Mouse (Mus musculus): ENCODE data around the gene Cldn11. TPM values are rescaled to one million over a fixed set of nuclear protein-coding genes. Genes with fewer than 3 reads are reported as not detected.
"Not testable (repeated sequence)": the region's sequence is repeated elsewhere in the genome, so short reads cannot be mapped to it uniquely, and the experiment has no call there.

Gene Cldn11
- polyA plus RNA-seq, 1 experiment = not detected

GRCm38 (mm10) chr3:31138454-31139424 lies 11.0 kb upstream of the Cldn11 start:
- no peaks in the 10 kb centered on the region for H3K4me1 ChIP-seq (ENCODE audit: control insufficient read depth, insufficient read depth, insufficient read length, low read length)
- H3K27ac ChIP-seq (replicated peaks; ENCODE audit: low read depth, low read length) = no peak overlapping the region
- H3K4me3 ChIP-seq (ENCODE audit: insufficient read depth, low read depth, low read length) = no peak overlapping the region

DNA sequence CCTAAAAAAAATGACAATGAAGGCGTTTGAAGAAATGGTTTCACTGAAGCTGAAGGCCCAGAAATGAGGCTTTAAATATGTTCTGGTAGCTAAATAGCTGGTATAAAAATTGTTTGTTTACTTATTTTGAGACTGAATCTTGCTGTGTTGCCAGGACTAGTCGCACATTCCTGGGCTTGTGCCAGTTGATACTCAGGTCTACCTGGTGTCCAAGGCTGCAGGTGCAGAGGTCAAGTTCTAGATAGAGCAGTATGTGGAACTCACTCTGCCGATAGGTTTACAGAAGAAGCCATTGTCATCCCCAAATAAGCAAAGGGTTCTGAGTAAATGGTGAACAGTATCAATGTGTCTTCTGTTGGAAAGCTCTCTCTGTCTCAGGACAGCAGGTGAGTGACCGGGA lies 8.1 kb upstream of the Cldn11 start:
- no peaks in the 10 kb centered on the region for H3K4me1 ChIP-seq (ENCODE audit: control insufficient read depth, insufficient read depth, insufficient read length, low read length)
- no peak overlapping the region for H3K4me3 ChIP-seq (ENCODE audit: insufficient read depth, low read depth, low read length)
- no peak overlapping the region for H3K27ac ChIP-seq (replicated peaks; ENCODE audit: low read depth, low read length)

DNA sequence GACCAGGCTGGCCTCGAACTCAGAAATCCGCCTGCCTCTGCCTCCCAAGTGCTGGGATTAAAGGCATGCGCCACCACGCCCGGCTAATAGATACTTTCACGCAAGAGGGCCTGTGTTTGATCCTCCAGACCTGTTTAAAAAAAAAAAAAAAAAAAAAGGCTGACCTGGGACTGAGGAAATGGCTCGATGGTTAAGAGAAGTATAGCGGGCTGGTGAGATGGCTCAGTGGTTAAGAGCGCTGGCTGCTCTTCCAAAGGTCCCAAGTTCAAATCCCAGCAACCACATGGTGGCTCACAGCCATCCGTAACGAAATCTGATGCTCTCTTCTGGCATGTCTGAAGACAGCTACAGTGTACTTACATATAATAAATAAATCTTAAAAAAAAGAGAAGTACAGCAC lies 4.5 kb upstream of the Cldn11 start:
- not testable (repeated sequence) for H3K4me1 ChIP-seq (ENCODE audit: control insufficient read depth, insufficient read depth, insufficient read length, low read length); H3K4me3 ChIP-seq (ENCODE audit: insufficient read depth, low read depth, low read length); H3K27ac ChIP-seq (replicated peaks; ENCODE audit: low read depth, low read length)

DNA sequence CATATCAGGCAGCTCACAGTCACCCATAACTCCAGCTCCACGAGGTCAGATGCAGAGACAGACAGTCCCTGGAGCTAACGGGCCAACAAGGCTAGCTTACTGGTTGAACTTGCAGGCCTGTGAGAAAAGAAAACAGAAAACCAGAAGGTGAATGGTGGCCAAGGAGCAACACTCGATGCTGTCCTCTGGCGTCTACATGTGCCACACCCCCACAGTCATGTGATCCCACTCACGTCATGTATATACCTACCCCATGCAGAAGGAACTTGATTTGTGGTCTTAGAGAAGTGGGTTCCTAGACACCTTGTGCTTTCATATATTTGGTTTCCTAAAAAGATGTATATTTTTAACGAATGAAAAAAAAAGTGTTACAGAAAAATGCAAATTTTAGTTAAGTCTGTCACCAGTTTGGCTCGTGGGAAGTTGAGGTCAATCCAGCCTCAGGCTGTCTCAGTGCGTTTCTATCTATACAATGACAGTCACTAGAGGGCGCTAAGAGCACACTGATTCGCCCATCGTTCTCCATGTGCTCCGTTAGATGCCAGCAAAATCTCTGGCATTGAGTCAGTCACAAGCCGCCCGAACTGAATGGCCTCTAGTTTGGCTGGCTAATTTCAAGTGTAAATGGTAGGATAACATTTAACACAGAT lies 4.0 kb upstream of the Cldn11 start:
- H3K4me1 ChIP-seq (ENCODE audit: control insufficient read depth, insufficient read depth, insufficient read length, low read length) = no peaks in the 10 kb centered on the region
- no peak overlapping the region for H3K27ac ChIP-seq (replicated peaks; ENCODE audit: low read depth, low read length)
- H3K4me3 ChIP-seq (ENCODE audit: insufficient read depth, low read depth, low read length) = no peak overlapping the region

GRCm38 (mm10) chr3:31148595-31148994 lies 1.1 kb upstream of the Cldn11 start:
- no peak overlapping the region for H3K27ac ChIP-seq (replicated peaks; ENCODE audit: low read depth, low read length)
- no peak overlapping the region for H3K4me3 ChIP-seq (ENCODE audit: insufficient read depth, low read depth, low read length)
- H3K4me1 ChIP-seq (ENCODE audit: control insufficient read depth, insufficient read depth, insufficient read length, low read length) = no peaks in the 10 kb centered on the region

- Histone ChIP-seq H3K4me3 (ENCODE audit: insufficient read depth, low read depth, low read length) (no peak overlapping the region), H3K27ac (replicated peaks; ENCODE audit: low read depth, low read length) (no peak overlapping the region), H3K4me1 (ENCODE audit: control insufficient read depth, insufficient read depth, insufficient read length, low read length) (no peaks in the 10 kb centered on the region)
These were observed 2.4 kb downstream of the Cldn11 start for GRCm38 (mm10) chr3:31152108-31152507.

GRCm38 (mm10) chr3:31156126-31156525 lies 6.4 kb downstream of the Cldn11 start:
- Histone ChIP-seq H3K4me1 (ENCODE audit: control insufficient read depth, insufficient read depth, insufficient read length, low read length) (no peaks in the 10 kb centered on the region), H3K27ac (replicated peaks; ENCODE audit: low read depth, low read length) (no peak overlapping the region)

GRCm38 (mm10) chr3:31157776-31158175 lies 8.1 kb downstream of the Cldn11 start:
- Histone ChIP-seq H3K27ac (replicated peaks; ENCODE audit: low read depth, low read length) (no peak overlapping the region), H3K4me1 (ENCODE audit: control insufficient read depth, insufficient read depth, insufficient read length, low read length) (no peaks in the 10 kb centered on the region), H3K4me3 (ENCODE audit: insufficient read depth, low read depth, low read length) (no peak overlapping the region)

More at GRCm38 (mm10) chr3:31156126-31156525, 6.4 kb downstream of the Cldn11 start:
- no peak overlapping the region for H3K4me3 ChIP-seq (ENCODE audit: insufficient read depth, low read depth, low read length)

DNA sequence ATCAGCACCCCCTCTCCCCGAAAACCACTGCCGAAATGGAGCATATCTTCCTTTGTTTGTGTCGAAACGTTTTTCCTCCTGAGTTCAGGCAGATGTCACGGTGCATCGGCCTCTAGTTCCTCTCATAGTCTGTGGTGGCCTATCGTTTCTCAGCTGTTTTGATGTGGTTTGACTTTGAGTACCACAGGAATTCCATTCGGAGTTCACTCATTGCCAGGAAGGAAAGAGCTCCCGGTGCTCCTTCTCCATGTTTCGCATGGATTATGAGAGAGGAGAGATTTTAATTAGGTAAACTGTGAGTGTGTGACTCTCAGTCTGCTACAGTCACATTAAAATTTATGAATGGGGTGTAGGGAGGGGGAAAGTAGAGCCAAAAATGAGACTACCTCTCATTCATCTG lies 10.3 kb downstream of the Cldn11 start:
- Histone ChIP-seq H3K4me3 (ENCODE audit: insufficient read depth, low read depth, low read length) (no peak overlapping the region), H3K4me1 (ENCODE audit: control insufficient read depth, insufficient read depth, insufficient read length, low read length) (no peaks in the 10 kb centered on the region), H3K27ac (replicated peaks; ENCODE audit: low read depth, low read length) (no peak overlapping the region)

DNA sequence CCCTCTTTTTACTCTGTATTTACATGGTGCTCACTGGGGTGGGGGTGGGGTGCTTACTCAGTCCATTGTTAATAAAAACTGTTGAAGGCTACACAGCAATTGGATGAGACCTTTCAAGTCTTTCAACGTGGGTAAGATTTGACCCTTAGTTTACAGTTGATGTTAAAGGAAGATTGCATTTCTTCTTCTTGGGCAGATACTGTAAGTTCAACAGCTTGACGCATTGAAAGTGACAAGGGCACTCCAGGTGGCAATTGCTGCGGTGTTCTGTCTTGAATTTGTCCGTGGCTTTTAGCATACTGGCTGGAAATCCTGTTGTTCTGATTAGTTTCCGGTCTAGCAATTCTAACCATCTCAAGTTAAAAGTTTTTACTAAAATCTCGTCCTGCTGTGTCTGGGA lies 11.6 kb downstream of the Cldn11 start:
- H3K4me1 ChIP-seq (ENCODE audit: control insufficient read depth, insufficient read depth, insufficient read length, low read length) = no peaks in the 10 kb centered on the region
- H3K4me3 ChIP-seq (ENCODE audit: insufficient read depth, low read depth, low read length) = no peak overlapping the region

DNA sequence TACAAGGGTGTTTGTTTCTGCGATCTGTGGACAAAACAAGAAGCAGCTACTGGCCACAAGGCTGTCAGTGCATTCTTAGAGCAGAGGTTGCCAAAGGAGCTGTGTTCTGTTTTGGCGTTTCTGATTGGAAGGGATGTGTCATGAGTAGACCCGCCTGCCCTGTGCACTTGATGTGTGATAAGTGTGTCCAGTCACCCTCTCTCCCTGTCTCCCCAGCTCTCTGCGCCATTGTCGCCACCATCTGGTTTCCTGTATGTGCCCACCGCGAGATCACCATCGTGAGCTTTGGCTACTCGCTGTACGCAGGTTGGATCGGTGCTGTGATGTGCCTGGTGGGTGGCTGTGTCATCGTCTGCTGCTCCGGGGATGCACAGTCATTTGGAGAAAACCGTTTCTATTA lies 13.1 kb downstream of the Cldn11 start:
- Histone ChIP-seq H3K4me1 (ENCODE audit: control insufficient read depth, insufficient read depth, insufficient read length, low read length) (no peaks in the 10 kb centered on the region), H3K4me3 (ENCODE audit: insufficient read depth, low read depth, low read length) (no peak overlapping the region), H3K27ac (replicated peaks; ENCODE audit: low read depth, low read length) (no peak overlapping the region)

More for the DNA sequence above, 11.6 kb downstream of the Cldn11 start:
- no peak overlapping the region for H3K27ac ChIP-seq (replicated peaks; ENCODE audit: low read depth, low read length)

DNA sequence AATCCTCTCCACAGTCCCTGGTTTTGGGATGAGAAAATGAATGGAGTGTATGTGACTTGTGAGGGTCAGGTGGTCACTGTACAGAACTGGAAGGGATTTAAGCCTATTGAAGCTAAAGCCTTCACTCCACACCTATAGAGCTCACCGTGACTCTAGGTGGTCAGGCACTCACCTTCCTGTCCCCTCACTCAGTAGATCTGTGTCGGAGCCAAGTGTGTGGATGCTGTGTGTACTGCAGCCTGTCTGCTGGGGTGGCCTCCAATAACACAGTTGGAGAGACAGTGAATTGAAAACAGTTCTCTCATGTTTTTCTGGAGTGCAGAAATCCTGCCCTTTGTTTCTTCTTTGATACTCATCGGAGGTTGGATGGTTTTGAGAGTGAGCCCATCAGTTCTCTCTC lies 16.1 kb downstream of the Cldn11 start:
- no peak overlapping the region for H3K4me3 ChIP-seq (ENCODE audit: insufficient read depth, low read depth, low read length)
- H3K4me1 ChIP-seq (ENCODE audit: control insufficient read depth, insufficient read depth, insufficient read length, low read length) = no peaks in the 10 kb centered on the region
- no peak overlapping the region for H3K27ac ChIP-seq (replicated peaks; ENCODE audit: low read depth, low read length)

GRCm38 (mm10) chr3:31166365-31166871 lies 16.7 kb downstream of the Cldn11 start:
- Histone ChIP-seq H3K27ac (replicated peaks; ENCODE audit: low read depth, low read length) (no peak overlapping the region), H3K4me3 (ENCODE audit: insufficient read depth, low read depth, low read length) (no peak overlapping the region), H3K4me1 (ENCODE audit: control insufficient read depth, insufficient read depth, insufficient read length, low read length) (no peaks in the 10 kb centered on the region)

DNA sequence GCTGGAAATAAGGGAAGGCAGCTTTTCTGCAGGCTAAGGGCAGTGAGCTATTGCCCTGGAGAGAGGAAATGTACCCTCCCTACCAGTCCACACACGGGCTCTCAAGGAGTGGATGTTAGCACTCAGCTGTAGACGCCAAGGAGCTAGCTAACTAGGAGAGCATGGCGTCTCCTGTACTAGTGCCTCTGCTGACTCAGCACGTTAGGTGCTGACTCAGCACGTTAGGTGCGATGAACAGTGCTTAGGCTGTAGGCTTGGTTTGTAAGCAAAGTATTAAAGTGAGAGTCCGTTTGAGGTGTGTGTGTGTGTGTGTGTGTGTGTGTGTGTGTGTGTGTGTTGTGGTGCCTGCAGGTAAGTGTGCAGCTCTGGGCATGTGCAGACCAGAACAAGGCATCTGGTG lies 40.6 kb downstream of the Cldn11 start:
- Histone ChIP-seq H3K27ac (replicated peaks; ENCODE audit: low read depth, low read length) (no peak overlapping the region), H3K4me3 (ENCODE audit: insufficient read depth, low read depth, low read length) (no peak overlapping the region), H3K4me1 (ENCODE audit: control insufficient read depth, insufficient read depth, insufficient read length, low read length) (no peaks in the 10 kb centered on the region)

DNA sequence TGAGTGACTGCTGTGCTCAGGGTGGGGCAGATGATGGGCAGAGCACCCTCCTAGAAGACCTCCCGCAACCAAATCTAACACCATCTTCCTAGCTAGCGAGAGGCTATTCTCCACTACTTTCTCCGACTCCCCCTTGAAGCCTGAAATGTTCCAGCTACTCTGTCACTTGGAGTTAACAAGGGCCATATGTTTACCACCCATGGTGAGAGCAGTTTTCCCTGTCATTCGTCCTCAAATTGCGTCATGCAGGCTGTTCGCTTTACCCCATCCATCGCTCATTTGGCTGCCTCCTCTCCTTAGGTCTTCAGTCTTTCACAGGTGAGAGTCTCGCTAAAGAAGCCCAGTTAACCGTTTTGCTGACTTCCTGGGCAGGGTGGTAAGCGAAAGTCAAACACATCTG lies 41.7 kb downstream of the Cldn11 start:
- Histone ChIP-seq H3K27ac (replicated peaks; ENCODE audit: low read depth, low read length) (no peak overlapping the region), H3K4me1 (ENCODE audit: control insufficient read depth, insufficient read depth, insufficient read length, low read length) (no peaks in the 10 kb centered on the region), H3K4me3 (ENCODE audit: insufficient read depth, low read depth, low read length) (no peak overlapping the region)
